Mouse (Mus musculus) cerebellum, adult 2 months (tissue): Measurements from ENCODE around the gene Tln1. TPM values are rescaled to one million over a fixed set of nuclear protein-coding genes. Genes with fewer than 3 reads are reported as not detected.

Experiments used
- DNase-seq, 2 experiments: peaks; one replicate each; pipeline ENCODE4 v3.0.0; 2021
- H3K27ac ChIP-seq: fragments of 200-500 bp; 2 replicates; pipeline ENCODE4 v1.5.1; 2012; ENCODE audit warnings: low read length, control low read depth, inconsistent platforms; ENCODE audit not compliant: insufficient read depth
- H3K27me3 ChIP-seq: fragments of 200-500 bp; 2 replicates; pipeline ENCODE4 v1.6.1; 2012; ENCODE audit warnings: inconsistent platforms, mild to moderate bottlenecking, low read length, moderate library complexity; ENCODE audit not compliant: control insufficient read depth, insufficient read depth
- H3K4me1 ChIP-seq: fragments of 200-500 bp; 2 replicates; pipeline ENCODE4 v1.6.1; 2011; ENCODE audit warnings: low read length; ENCODE audit not compliant: control insufficient read depth, insufficient read depth
- H3K4me3 ChIP-seq: fragments of 200-500 bp; replicated peaks from 2 replicates; pipeline ENCODE3; 2011; ENCODE audit warnings: mild to moderate bottlenecking, low read depth, low read length, control low read depth; ENCODE audit not compliant: insufficient read depth
- CTCF ChIP-seq: fragments of 200-500 bp; IDR thresholded peaks from 2 replicates; pipeline ENCODE4 v1.5.1; 2011; ENCODE audit warnings: low read depth, mild to moderate bottlenecking, control low read depth, low read length, moderate library complexity, borderline replicate concordance; ENCODE audit not compliant: insufficient read depth
- POLR2A ChIP-seq: fragments of 200-500 bp; IDR thresholded peaks from 2 replicates; pipeline ENCODE4 v1.6.1; 2011; ENCODE audit warnings: low read length, control low read depth, borderline replicate concordance; ENCODE audit not compliant: insufficient read depth
- WGBS: fragments of 180-500 bp; shearing (Covaris S2); methylation state at CpG from one replicate; pipeline ENCODE4 v1.1.7; 2018; 5-methylcytosine and 5-hydroxymethylcytosine counted together
- polyA plus RNA-seq: library from polyadenylated mRNA; depleted of rRNA; stranded (reverse); fragments of >200 nt; gene quantifications from 2 replicates; pipeline ENCODE4 v1.2.3, GENCODE M21; 2012

The Tln1 gene
- polyA plus RNA-seq, 1 experiment = 48.8 TPM

DNA sequence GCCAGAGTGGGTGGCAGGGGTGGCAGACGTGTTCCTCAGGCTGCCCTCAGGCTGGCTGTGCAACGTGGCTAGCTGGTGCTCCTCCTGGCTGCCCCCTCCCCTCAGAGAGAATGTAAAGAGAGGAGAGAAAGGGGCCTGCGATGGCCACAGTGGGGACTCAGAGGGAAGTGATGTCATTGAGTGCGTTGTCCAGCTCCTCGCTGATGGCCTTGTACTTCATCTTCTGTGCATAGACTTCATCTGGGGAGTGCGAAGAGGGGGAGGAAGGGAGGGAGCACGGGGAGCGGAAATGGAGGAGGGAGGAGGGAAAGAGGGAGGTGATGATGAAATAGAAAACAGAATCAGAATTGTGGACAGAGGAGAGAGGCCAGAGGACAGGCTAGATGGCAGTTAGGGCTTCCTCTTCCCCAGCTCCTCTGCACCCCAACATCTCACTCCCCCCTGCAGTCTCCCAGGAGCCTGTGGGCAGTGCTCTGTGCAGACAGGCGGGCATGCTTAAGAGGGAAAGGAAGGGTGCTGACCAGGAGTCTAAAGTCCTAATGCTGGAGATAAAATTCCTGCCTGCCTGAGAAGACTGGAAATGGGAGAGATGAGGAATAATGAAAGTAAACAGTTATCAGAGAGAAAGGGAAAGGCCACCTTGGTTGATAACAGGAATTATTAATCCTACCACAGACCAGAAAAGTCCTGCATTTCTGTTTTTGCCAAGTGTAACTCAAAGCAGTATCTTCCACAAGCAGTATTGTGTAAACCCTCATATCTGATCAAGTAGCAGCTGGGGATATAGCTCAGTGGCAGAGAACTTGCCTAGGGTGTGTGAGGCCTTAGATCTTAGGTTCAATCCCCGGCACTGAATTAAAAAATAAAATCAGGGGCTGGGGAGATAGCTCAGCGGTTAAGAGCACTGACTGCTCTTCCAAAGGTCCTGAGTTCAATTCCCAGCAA lies 46.5 kb downstream of the Tln1 start:
- WGBS = 67% methylated on average over 11 of the region's 11 CpGs

DNA sequence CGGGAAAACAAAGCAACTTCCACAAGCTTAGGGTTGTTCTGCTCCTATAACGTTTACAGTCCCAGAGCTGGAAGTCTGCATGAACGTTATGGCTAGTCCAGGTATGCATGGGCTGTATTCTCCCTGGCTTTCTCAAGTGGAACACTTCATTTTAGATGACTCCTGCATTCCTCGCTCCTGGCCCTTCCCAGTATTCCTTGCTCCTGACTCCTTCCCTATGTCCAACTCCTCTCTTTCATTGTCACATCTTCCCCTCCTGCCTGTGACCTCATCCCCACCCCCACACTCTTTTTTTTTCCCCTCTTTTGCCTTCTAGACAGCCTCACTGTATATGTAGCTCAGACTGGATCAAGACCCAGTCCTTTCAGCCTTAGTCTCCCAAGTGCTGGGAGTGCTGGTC lies 48.7 kb downstream of the Tln1 start:
- no peaks in the 10 kb centered on the region for H3K27me3 ChIP-seq
- H3K4me3 ChIP-seq = no peak overlapping the region
- TF ChIP-seq POLR2A (no peak), CTCF (no peak)
- H3K4me1 ChIP-seq = no peaks in the 10 kb centered on the region; the same call in 1 of the 2 replicates
- DNase-seq = no peak
- 86% methylated on average over 4 of the region's 4 CpGs for WGBS
- H3K27ac ChIP-seq = no peak overlapping the region

More for the DNA sequence above, 46.5 kb downstream of the Tln1 start:
- DNase-seq = no peak
- no peaks in the 10 kb centered on the region for H3K27me3 ChIP-seq
- TF ChIP-seq CTCF (no peak), POLR2A (no peak)
- H3K27ac ChIP-seq = no peak overlapping the region
- no peak overlapping the region for H3K4me3 ChIP-seq
- H3K4me1 ChIP-seq = no peaks in the 10 kb centered on the region; the same call in 1 of the 2 replicates

- no peaks in the 10 kb centered on the region; the same call in 1 of the 2 replicates for H3K4me1 ChIP-seq
- H3K4me3 ChIP-seq = no peak overlapping the region
- WGBS = 91% methylated on average over 4 of the region's 4 CpGs
- no peak overlapping the region for H3K27ac ChIP-seq
- no peak for TF ChIP-seq POLR2A
- no peak for DNase-seq
- no peaks in the 10 kb centered on the region for H3K27me3 ChIP-seq
Observed at GRCm38 (mm10) chr4:43513300-43513699, 49.2 kb downstream of the Tln1 start.

DNA sequence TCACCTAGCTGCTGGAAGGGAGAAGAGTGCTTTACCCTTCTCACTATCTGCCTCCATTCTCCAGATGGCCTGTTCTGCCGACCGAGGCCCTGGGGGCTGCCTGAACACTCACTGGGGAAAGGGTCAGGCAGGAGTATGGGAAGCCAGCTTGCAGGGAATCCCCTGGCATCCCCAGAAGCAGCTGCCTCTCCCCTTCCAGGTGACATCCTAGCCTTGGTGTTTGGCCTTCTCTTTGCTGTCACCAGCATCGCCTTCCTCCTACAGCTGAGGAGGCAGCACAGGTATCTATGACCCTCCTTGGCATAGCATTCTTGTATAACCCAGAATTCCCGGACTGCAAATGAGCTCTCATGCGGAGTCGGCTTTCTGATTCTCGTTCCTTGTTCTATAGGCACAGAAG lies 49.8 kb downstream of the Tln1 start:
- TF ChIP-seq POLR2A (no peak), CTCF (no peak)
- no peak for DNase-seq
- Histone ChIP-seq H3K4me1 (no peaks in the 10 kb centered on the region; the same call in 1 of the 2 replicates), H3K4me3 (no peak overlapping the region), H3K27ac (no peak overlapping the region), H3K27me3 (no peaks in the 10 kb centered on the region)
- 74% methylated on average over 7 of the region's 7 CpGs for WGBS

- no peak overlapping the region for H3K27ac ChIP-seq
- no peak overlapping the region for H3K4me3 ChIP-seq
- peaks cover 4% of the 10 kb centered on the region; the same call in 1 of the 2 replicates for H3K4me1 ChIP-seq
- no peak for DNase-seq
- no peak for TF ChIP-seq CTCF
- TF ChIP-seq POLR2A = no peak
- 81% methylated on average over 19 of the region's 19 CpGs for WGBS
- H3K27me3 ChIP-seq = no peaks in the 10 kb centered on the region
Observed at GRCm38 (mm10) chr4:43511675-43512454, 50.6 kb downstream of the Tln1 start.

- 58% methylated on average over 9 of the region's 9 CpGs for WGBS
- H3K27me3 ChIP-seq = no peaks in the 10 kb centered on the region
- TF ChIP-seq CTCF (no peak), POLR2A (no peak)
Observed at GRCm38 (mm10) chr4:43509109-43509508, 53.4 kb downstream of the Tln1 start.

DNA sequence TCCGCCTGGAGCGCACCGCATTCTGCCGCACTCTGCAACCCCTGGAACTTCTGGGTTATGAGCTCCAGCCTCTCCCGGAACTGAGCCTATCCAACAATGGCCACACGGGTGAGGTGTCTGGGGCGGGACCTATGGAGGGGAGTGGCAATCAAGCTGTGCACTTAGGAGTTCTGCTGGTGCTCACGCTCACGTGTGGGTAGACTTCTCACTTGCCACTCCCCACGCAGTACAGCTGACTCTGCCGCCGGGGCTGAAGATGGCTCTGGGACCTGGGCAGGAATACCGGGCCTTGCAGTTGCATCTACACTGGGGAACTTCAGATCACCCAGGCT lies 53.9 kb downstream of the Tln1 start:
- WGBS = 19% methylated on average over 13 of the region's 13 CpGs
- no peak overlapping the region for H3K27ac ChIP-seq
- H3K27me3 ChIP-seq = no peaks in the 10 kb centered on the region
- DNase-seq = peak in 1 of 2 experiments; percentile 47
- no peak for TF ChIP-seq CTCF
- TF ChIP-seq POLR2A = no peak
- peaks cover 10% of the 10 kb centered on the region for H3K4me1 ChIP-seq
- H3K4me3 ChIP-seq = peak overlapping the region; percentile 28

More at GRCm38 (mm10) chr4:43509109-43509508, 53.4 kb downstream of the Tln1 start:
- Histone ChIP-seq H3K4me3 (no peak overlapping the region), H3K27ac (no peak overlapping the region), H3K4me1 (peaks cover 10% of the 10 kb centered on the region)
- DNase-seq = no peak
